Mouse (Mus musculus) hindbrain, embryonic 13.5 days (tissue): ENCODE measurements around the gene 4933414I15Rik. TPM values are rescaled to one million over a fixed set of nuclear protein-coding genes. Genes with fewer than 3 reads are reported as not detected.
A peak's percentile ranks its signal among the peaks of the same experiment; 100 is the strongest.

Experiments used
- ATAC-seq: fragments of 200-750 bp; cut with Nextera tagmentation; 2 replicates; pipeline ENCODE4 v1.8.0; 2017; ENCODE audit warnings: moderate TSS enrichment; ENCODE audit not compliant: low FRiP score
- H3K27ac ChIP-seq: fragments of 300-500 bp; sonication (generic); 2 replicates; pipeline ENCODE4 v1.5.1; 2015; ENCODE audit warnings: inconsistent platforms, mild to moderate bottlenecking, moderate library complexity
- H3K27me3 ChIP-seq: fragments of 300-500 bp; sonication (generic); 2 replicates; pipeline ENCODE4 v1.6.1; 2015; ENCODE audit warnings: mild to moderate bottlenecking, inconsistent platforms
- H3K36me3 ChIP-seq: fragments of 300-500 bp; sonication (generic); 2 replicates; pipeline ENCODE4 v1.6.1; 2015; ENCODE audit warnings: mild to moderate bottlenecking, inconsistent platforms
- H3K4me1 ChIP-seq: fragments of 300-500 bp; sonication (generic); replicated peaks from 2 replicates; pipeline ENCODE4 v1.6.1; 2015; ENCODE audit warnings: inconsistent platforms
- H3K4me2 ChIP-seq: fragments of 300-500 bp; sonication (generic); 2 replicates; pipeline ENCODE4 v1.6.1; 2015; ENCODE audit warnings: inconsistent platforms, mild to moderate bottlenecking, moderate library complexity
- H3K4me3 ChIP-seq: fragments of 300-500 bp; sonication (generic); 2 replicates; pipeline ENCODE4 v1.5.1; 2015; ENCODE audit warnings: mild to moderate bottlenecking, inconsistent platforms
- H3K9ac ChIP-seq: fragments of 300-500 bp; sonication (generic); 2 replicates; pipeline ENCODE4 v1.6.1; 2015; ENCODE audit warnings: mild to moderate bottlenecking, inconsistent platforms
- H3K9me3 ChIP-seq: fragments of 300-500 bp; sonication (generic); 2 replicates; pipeline ENCODE4 v1.6.1; 2016; ENCODE audit warnings: inconsistent platforms
- WGBS: fragments of 180-500 bp; shearing (Covaris S2); methylation state at CpG from one replicate; pipeline ENCODE4 v1.1.7; 2015; 5-methylcytosine and 5-hydroxymethylcytosine counted together
- polyA plus RNA-seq: library from polyadenylated mRNA; unstranded; fragments of >200 nt; fragmentation: Nextera tagmentation; extraction: Ambion mirVana; gene quantifications from 2 replicates; pipeline ENCODE4 v1.2.1, GENCODE M21; 2015

The 4933414I15Rik gene
- not detected in 2 replicates for polyA plus RNA-seq

DNA sequence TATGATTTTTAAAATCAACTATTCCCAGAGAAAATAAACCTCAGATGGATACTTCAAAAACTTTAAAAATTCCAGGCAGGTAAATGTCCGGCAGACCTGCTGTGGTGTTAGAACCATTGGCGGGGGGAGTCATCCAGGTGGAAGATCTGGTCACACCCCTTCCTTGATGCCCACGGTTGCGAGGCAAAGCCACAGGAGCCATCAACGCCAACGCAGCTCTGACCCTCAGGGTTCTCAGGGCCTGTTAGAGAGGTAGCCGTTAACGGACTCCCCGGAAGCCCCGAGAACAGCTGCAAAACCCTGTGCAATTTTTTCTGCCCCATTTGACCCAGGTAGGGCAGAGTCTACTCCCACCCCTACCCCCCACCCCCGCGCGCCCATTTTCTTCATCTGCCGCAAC, at the start of gene 4933414I15Rik:
Gene 4933414I15Rik, minus strand, starts transcription at position 260 of the 400 bp plus-strand sequence.
- 87% methylated on average over 14 of the region's 14 CpGs for WGBS
- Histone ChIP-seq H3K4me1 (no peaks in the 10 kb centered on the region), H3K9ac (no peak within 1 kb of the TSS), H3K4me2 (no peak within 1 kb of the TSS), H3K36me3 (no peaks in the 10 kb centered on the region), H3K9me3 (no peaks in the 10 kb centered on the region), H3K27me3 (no peaks in the 10 kb centered on the region), H3K27ac (no peak within 1 kb of the TSS), H3K4me3 (no peak within 1 kb of the TSS)
- no peak for ATAC-seq

DNA sequence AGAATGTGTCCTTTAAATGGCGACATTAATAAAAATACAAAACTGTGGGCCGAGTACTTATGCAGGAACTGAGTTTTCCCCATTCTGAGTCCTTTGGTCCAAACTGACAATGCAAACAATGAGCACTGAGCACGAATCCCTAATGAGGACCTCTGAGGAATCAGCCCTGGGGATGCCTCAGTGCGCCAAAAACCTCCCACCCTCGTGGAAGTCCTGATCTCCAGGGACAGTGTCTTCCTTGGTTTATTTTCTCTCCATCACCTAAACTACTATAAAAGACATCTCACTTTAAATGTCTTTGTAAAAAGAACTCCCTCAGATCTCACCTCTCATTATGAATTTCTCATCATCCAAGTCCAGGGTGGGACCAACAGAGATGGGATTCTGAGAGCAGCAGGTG, 38.1 kb upstream of the 4933414I15Rik start, which contains the start of gene Olfr1377:
Gene Olfr1377, plus strand, starts transcription at position 301 of the 400 bp plus-strand sequence.
- Histone ChIP-seq H3K9ac (no peak within 1 kb of the TSS), H3K4me2 (no peak within 1 kb of the TSS), H3K9me3 (no peaks in the 10 kb centered on the region), H3K4me3 (no peak within 1 kb of the TSS), H3K27ac (no peak within 1 kb of the TSS), H3K27me3 (no peaks in the 10 kb centered on the region), H3K4me1 (no peaks in the 10 kb centered on the region), H3K36me3 (no peaks in the 10 kb centered on the region)
- ATAC-seq = no peak
- 65% methylated on average over 5 of the region's 5 CpGs for WGBS

DNA sequence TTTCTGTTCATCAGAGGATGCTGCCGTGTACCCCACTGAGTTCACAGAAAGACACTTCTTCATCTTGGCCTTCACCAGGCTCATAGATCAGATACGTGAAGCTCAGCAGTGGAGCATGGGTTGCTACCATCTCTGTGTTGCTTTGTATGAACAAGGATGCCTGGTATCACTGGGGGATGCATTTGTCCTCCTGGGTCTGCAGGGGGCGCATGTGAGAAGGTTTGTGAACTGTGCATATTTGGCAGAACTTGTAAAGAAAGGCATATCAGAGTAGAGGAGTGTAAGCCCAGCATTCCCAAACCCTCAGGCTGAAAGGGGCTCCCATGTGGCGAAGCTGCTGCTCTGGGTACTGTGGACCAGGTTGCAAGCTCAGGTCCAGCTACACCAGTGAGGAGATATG, 33.7 kb upstream of the 4933414I15Rik start:
- no peak overlapping the region for H3K9ac ChIP-seq
- H3K4me1 ChIP-seq = no peaks in the 10 kb centered on the region
- no peaks in the 10 kb centered on the region for H3K9me3 ChIP-seq
- WGBS = 74% methylated on average over 4 of the region's 4 CpGs
- no peak overlapping the region for H3K4me3 ChIP-seq
- H3K36me3 ChIP-seq = no peaks in the 10 kb centered on the region
- H3K27me3 ChIP-seq = no peaks in the 10 kb centered on the region
- no peak for ATAC-seq
- no peak overlapping the region for H3K4me2 ChIP-seq
- no peak overlapping the region for H3K27ac ChIP-seq

DNA sequence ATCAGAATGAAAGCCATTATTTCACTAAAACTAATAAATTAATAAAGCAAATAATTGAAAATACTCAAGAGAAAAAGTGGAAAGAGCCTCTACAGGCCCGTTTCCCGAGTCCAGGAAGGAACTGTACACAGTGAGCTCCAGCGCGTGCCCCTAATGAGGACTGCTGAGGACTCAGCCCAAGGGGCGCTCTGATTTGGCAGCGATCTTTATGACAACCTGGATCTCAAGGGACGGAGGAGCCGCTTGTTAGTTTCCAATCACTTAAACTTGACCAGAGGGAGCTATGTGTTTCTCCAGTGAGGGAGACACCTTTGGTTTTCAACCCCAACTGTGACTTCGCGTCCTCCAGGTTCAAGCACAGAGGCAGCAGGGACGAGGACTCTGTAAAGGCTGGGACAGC, 22.7 kb upstream of the 4933414I15Rik start, which contains the start of gene Olfr1378:
Gene Olfr1378, plus strand, starts transcription at position 301 of the 400 bp plus-strand sequence.
- 88% methylated on average over 11 of the region's 11 CpGs for WGBS
- ATAC-seq = no peak

DNA sequence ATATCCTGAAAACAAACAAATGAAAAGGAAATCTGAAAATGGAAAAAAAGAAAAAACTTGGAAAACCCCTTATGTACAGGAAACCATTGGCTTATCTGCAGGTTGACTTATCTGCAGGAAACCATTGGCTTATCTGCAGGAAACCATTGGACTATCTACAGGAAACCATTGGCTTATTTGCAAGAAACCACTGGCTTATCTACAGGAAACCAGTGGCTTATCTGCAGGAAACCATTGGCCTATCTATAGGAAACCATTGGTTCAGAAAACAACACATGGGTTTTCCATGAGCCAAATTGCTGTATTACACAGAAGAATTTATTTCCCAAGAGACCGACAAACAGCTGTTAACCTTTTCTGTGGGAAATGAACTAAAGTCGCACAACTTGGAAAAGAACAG, 21.3 kb upstream of the 4933414I15Rik start:
- no peaks in the 10 kb centered on the region for H3K4me1 ChIP-seq
- H3K4me2 ChIP-seq = no peak overlapping the region
- ATAC-seq = no peak
- 93% methylated on average over 2 of the region's 2 CpGs for WGBS
- H3K27me3 ChIP-seq = 0 out of 2 replicates have a peak, but pooled peaks cover 3% of the 10 kb centered on the region
- H3K9ac ChIP-seq = no peak overlapping the region
- H3K9me3 ChIP-seq = no peaks in the 10 kb centered on the region
- H3K4me3 ChIP-seq = no peak overlapping the region
- no peaks in the 10 kb centered on the region for H3K36me3 ChIP-seq
- H3K27ac ChIP-seq = no peak overlapping the region

More for the DNA sequence above, 22.7 kb upstream of the 4933414I15Rik start, which contains the start of gene Olfr1378:
- no peak within 1 kb of the TSS for H3K27ac ChIP-seq
- H3K27me3 ChIP-seq = 0 out of 2 replicates have a peak, but pooled peaks cover 3% of the 10 kb centered on the region
- H3K4me2 ChIP-seq = no peak within 1 kb of the TSS
- H3K9me3 ChIP-seq = no peaks in the 10 kb centered on the region
- no peak within 1 kb of the TSS for H3K4me3 ChIP-seq
- no peak within 1 kb of the TSS for H3K9ac ChIP-seq
- H3K4me1 ChIP-seq = no peaks in the 10 kb centered on the region
- no peaks in the 10 kb centered on the region for H3K36me3 ChIP-seq

- Histone ChIP-seq H3K36me3 (no peaks in the 10 kb centered on the region), H3K4me3 (no peak within 1 kb of the TSS), H3K27me3 (no peaks in the 10 kb centered on the region), H3K9me3 (no peaks in the 10 kb centered on the region), H3K4me2 (no peak within 1 kb of the TSS), H3K27ac (no peak within 1 kb of the TSS), H3K9ac (no peak within 1 kb of the TSS), H3K4me1 (no peaks in the 10 kb centered on the region)
- 72% methylated on average over 6 of the region's 6 CpGs for WGBS
- no peak for ATAC-seq
Measured at GRCm38 (mm10) chr11:50953665-50954064, 10.1 kb upstream of the 4933414I15Rik start, which contains the start of gene Prop1. Gene Prop1, minus strand, starts transcription at chr11:50953765.

GRCm38 (mm10) chr11:50952290-50952689, 8.7 kb upstream of the 4933414I15Rik start:
- 76% methylated on average over 14 of the region's 14 CpGs for WGBS
- H3K27me3 ChIP-seq = no peaks in the 10 kb centered on the region
- no peak overlapping the region for H3K27ac ChIP-seq
- no peak for ATAC-seq
- no peak overlapping the region for H3K4me2 ChIP-seq
- no peak overlapping the region for H3K4me3 ChIP-seq
- no peak overlapping the region for H3K9ac ChIP-seq
- no peaks in the 10 kb centered on the region for H3K4me1 ChIP-seq
- H3K9me3 ChIP-seq = no peaks in the 10 kb centered on the region
- H3K36me3 ChIP-seq = no peaks in the 10 kb centered on the region

GRCm38 (mm10) chr11:50942386-50942785, 1.2 kb downstream of the 4933414I15Rik start:
- Histone ChIP-seq H3K4me3 (no peak overlapping the region), H3K27ac (no peak overlapping the region), H3K27me3 (no peaks in the 10 kb centered on the region), H3K36me3 (no peaks in the 10 kb centered on the region), H3K4me1 (no peaks in the 10 kb centered on the region), H3K4me2 (no peak overlapping the region), H3K9me3 (no peaks in the 10 kb centered on the region), H3K9ac (no peak overlapping the region)
- 77% methylated on average over 12 of the region's 12 CpGs for WGBS
- no peak for ATAC-seq

DNA sequence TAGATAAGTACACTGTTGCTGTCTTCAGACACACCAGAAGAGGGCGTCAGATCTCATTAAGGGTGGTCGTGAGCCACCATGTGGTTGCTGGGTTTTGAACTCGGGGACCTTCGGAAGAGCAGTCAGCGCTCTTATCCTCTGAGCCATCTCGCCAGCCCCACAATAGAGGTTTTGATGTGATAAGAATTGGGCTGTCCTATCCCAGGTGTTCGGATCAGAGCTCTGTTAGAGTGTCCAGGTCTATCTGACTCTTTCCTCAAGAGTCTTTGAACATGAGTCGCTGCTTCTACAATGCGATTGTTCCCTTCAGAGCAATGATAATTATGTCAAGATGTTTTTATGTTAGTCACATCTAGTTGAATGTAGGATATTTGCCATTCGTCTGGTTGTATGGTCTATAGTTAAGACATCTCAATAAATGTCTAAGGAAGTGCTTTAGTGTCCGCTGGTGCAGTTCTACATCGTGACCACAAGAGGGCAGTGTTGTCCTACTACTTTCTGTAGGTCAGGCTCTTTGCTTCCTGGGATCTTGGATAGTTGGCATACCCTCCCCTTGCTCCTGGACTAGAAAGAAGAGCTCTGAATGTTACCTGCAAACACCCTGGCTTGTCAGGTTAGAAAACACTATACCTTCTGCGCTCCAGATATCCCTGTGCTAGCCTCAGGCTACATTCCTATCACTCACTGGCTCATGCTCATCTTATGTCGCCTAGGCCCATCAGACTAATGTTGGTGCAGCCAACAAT, 3.8 kb downstream of the 4933414I15Rik start:
- ATAC-seq = peak; percentile 54; the same call in 1 of the 2 replicates
- H3K4me2 ChIP-seq = no peak overlapping the region
- H3K27ac ChIP-seq = no peak overlapping the region
- WGBS = 36% methylated on average over 14 of the region's 14 CpGs
- H3K36me3 ChIP-seq = no peaks in the 10 kb centered on the region
- H3K4me1 ChIP-seq = no peaks in the 10 kb centered on the region
- H3K9me3 ChIP-seq = no peaks in the 10 kb centered on the region
- H3K4me3 ChIP-seq = no peak overlapping the region
- H3K27me3 ChIP-seq = no peaks in the 10 kb centered on the region
- H3K9ac ChIP-seq = no peak overlapping the region

GRCm38 (mm10) chr11:50938435-50938834, 5.1 kb downstream of the 4933414I15Rik start:
- Histone ChIP-seq H3K9me3 (no peaks in the 10 kb centered on the region), H3K36me3 (no peaks in the 10 kb centered on the region), H3K27me3 (no peaks in the 10 kb centered on the region), H3K9ac (no peak overlapping the region), H3K4me2 (no peak overlapping the region), H3K27ac (no peak overlapping the region), H3K4me3 (no peak overlapping the region), H3K4me1 (no peaks in the 10 kb centered on the region)
- WGBS = 84% methylated on average over 8 of the region's 8 CpGs
- ATAC-seq = no peak

- Histone ChIP-seq H3K4me1 (peaks cover 15% of the 10 kb centered on the region), H3K4me2 (peak overlapping the region; percentile 89), H3K4me3 (peak overlapping the region; percentile 65), H3K27ac (peak overlapping the region; percentile 58; the same call in 1 of the 2 replicates), H3K9ac (0 out of 2 replicates have a peak overlapping the region, but pooled peaks have one; percentile 44), H3K27me3 (peaks cover 4% of the 10 kb centered on the region; the same call in 1 of the 2 replicates), H3K9me3 (no peaks in the 10 kb centered on the region), H3K36me3 (no peaks in the 10 kb centered on the region)
- 56% methylated on average over 1 of the region's 1 CpGs for WGBS
- peak; percentile 58 for ATAC-seq
Measured at GRCm38 (mm10) chr11:50932040-50932439, 11.5 kb downstream of the 4933414I15Rik start.

DNA sequence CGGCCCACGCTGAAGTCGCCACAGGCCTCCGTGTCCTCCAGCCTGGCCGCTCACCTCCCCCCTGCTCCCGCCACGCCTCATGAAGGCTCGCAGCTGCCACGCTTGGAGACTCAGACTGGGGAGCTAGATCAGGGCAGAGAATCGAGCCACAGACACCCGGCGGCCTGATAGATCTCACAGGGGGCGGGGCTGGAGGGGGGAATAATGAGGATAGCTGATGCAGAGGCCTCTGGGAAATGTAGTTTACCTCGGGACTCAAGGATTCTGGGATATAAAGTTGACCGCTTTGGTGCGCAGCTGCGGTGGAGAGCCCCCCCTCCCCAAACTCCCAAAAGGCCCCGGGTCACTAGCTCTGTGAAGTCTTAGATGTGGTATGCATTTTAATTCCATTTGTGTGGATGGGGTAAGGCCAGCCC, 12.1 kb downstream of the 4933414I15Rik start, which contains the start of gene Zfp354b:
Gene Zfp354b, minus strand, starts transcription at position 183 of the 416 bp plus-strand sequence.
- peak; percentile 96 for ATAC-seq
- Histone ChIP-seq H3K9me3 (no peaks in the 10 kb centered on the region), H3K27ac (peak within 1 kb of the TSS; percentile 87), H3K4me3 (peak within 1 kb of the TSS; percentile 65), H3K4me1 (peaks cover 15% of the 10 kb centered on the region), H3K27me3 (peaks cover 4% of the 10 kb centered on the region; the same call in 1 of the 2 replicates), H3K4me2 (peak within 1 kb of the TSS; percentile 89), H3K36me3 (no peaks in the 10 kb centered on the region), H3K9ac (peak within 1 kb of the TSS; percentile 80)
- under 1% methylated on average over 18 of the region's 18 CpGs for WGBS
